Mouse (Mus musculus): Measurements from ENCODE around the gene Zdhhc14.

DNA sequence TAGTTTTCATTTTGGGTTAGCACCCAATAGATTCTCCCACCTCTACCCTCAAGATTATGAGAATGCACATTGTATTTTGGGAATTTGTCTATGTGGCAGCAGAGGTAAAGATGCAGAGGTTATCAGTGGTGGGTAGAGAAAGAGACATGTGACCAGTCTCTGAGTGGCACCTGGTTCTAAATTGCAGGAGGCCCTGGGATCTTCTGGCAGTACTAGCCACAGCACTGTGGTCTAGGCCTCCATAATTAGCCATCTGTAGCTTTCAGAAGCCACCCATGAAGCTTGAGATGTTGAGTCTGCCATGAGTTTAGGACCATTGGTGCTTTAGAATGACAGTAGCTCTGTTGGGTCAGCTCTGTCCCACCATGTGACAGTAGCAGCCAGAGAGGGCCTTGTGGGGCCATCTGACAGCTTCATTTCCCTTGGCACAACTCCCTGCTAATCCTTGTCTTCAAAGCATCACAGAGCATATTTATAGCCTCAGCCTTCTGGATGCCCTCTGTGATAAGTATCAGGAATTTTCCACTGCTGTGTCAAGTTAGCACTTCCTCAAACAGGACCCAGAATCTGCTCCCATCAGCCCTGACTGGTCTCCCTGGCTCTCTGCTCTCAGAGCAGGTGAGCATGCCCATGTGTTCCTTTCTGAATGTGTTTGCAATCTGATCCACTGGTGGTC lies 80.5 kb downstream of the Zdhhc14 start:
- TF ChIP-seq CTCF (IDR thresholded peaks at IDR 0.05; ENCODE audit: extremely low read depth, insufficient read length, insufficient replicate concordance, low read depth, low read length) (no peak), POLR2A (IDR thresholded peaks at IDR 0.05; ENCODE audit: low read depth, low read length) (no peak)

All from small intestine, adult 2 months (tissue).